Mouse (Mus musculus): ENCODE results near the gene Fam174b.

The Fam174b gene

DNA sequence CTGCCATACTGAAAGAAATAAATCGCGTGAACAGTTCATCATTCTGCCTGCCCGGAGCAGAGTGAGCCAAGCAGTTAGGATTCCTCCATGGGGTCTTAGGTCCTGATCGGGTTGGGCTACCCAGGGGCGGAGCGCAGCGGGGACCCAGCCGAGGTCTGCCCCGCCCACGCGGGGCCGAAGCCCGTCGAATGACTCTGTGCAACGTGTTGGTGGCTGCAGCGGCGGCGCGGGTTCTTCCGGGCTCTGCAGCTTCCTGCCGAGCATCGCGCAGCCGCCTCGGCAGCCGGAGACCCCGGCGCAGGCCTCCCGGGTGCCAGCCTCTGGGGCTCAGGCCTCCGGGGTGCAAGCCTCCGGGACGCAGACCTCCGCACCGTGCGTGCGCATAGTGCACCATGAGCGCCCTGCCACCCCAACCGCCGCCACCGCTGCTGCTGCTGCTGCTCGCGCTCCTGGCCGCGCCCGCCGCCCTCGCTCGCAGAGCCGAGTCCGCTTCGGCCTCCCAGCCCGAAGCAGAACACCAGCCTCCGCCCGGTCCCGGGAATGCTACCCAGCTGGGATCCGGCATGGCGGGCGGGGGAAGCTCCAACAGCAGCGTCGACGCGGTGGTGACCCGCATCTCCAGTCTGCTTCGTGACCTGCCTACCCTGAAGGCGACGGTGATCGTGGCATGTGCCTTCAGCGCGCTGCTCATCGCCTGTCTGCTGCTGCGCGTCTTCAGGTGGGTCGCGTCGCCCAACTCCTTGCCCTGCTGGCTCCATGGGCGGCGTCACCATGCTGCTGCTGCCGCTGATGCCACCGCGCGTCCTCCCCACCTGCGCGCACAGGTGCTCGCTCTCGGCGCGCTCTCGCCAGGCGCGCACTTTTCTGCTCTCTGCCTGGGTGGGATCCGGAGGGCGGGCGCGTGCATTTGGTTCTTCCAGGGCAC, at the start of gene Fam174b:
Gene Fam174b, plus strand, starts transcription at position 192 of the 925 bp plus-strand sequence.
- CTCF ChIA-PET: interaction anchor here in 2 of 4 experiments (1.2 to 2.2 kb wide), 3 partner anchors 9 to 84 kb away, joined by 3 to 8 read pairs (median 4); no protein-coding TSS in a partner anchor
- POLR2A ChIA-PET: interaction anchor here in 2 of 4 experiments (0.5 to 1.7 kb wide), 7 partner anchors 10 to 99 kb away, joined by 3 to 10 read pairs (median 4); no protein-coding TSS in a partner anchor

DNA sequence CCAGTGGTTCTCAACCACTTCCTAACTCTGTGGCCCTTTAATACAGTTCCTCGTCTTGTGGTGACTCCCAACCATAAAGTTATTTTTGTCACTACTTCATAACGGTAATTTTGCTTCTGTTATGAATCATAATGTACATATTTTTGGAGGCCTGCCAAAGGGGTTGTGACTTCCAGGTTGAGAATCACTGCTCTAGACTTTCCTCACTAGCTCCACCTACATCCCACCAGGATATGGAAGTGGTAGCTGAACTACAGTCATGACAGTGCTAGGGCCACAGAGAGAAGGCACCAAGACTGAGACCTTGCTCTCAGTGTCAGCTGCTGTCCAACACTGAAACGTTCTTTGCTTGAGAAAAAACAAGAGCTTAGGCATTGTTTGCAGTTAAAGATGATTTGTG, 43.0 kb upstream of the Fam174b start:
- POLR2A ChIA-PET: no interaction called here

GRCm38 (mm10) chr7:73704305-73704704, 35.8 kb upstream of the Fam174b start:
- CTCF ChIA-PET: interaction anchor here in 2 of 4 experiments (0.6 kb wide), 2 partner anchors 86 to 650 kb away, joined by 3 read pairs; no protein-coding TSS in a partner anchor
- POLR2A ChIA-PET: no interaction called here

More for the DNA sequence above, 43.0 kb upstream of the Fam174b start:
- CTCF ChIA-PET: no interaction called here

GRCm38 (mm10) chr7:73713506-73713905, 26.6 kb upstream of the Fam174b start:
- ChIA-PET CTCF (no interaction called here), POLR2A (interaction anchor here in 2 of 4 experiments (0.6 to 0.7 kb wide), 2 partner anchors 47 to 170 kb away, joined by 3 to 5 read pairs; no protein-coding TSS in a partner anchor)

GRCm38 (mm10) chr7:73715928-73716749, 24.0 kb upstream of the Fam174b start:
- ChIA-PET POLR2A (interaction anchor here in 1 of 4 experiments (0.5 kb wide), 2 partner anchors 257 to 863 kb away, joined by 3 read pairs; no protein-coding TSS in a partner anchor), CTCF (interaction anchor here in 2 of 4 experiments (0.6 to 0.7 kb wide), 2 partner anchors 62 to 296 kb away, joined by 4 to 5 read pairs; no protein-coding TSS in a partner anchor)

GRCm38 (mm10) chr7:73716841-73717240, 23.3 kb upstream of the Fam174b start:
- POLR2A ChIA-PET: interaction anchor here in 2 of 4 experiments (0.5 to 0.8 kb wide), 2 partner anchors 24 to 862 kb away, joined by 3 read pairs; partner anchors contain the start of gene Fam174b (in 1 of the 2)
- CTCF ChIA-PET: interaction anchor here in 1 of 4 experiments (1.0 kb wide), 1 partner anchor 59 kb away, joined by 3 read pairs; no protein-coding TSS in a partner anchor

DNA sequence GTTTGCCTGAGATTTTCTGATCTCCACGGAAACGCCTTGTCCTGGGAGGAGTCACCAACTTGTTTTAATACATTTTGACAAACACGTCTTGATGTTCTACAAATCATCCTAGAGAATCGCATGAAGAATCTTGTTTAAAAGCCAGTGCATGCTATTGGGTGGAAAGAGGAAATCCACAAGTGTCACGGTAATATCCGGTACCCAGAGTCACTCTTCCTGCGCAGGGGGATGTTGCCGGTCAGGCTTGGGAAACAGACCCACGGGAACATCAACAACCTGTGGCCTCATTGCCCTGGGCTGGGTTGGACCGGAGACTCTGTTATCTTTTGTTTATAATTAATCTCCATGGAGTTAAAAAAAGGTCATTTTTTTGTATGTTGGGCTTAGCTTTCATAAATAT, 22.1 kb upstream of the Fam174b start:
- ChIA-PET POLR2A (no interaction called here), CTCF (no interaction called here)

DNA sequence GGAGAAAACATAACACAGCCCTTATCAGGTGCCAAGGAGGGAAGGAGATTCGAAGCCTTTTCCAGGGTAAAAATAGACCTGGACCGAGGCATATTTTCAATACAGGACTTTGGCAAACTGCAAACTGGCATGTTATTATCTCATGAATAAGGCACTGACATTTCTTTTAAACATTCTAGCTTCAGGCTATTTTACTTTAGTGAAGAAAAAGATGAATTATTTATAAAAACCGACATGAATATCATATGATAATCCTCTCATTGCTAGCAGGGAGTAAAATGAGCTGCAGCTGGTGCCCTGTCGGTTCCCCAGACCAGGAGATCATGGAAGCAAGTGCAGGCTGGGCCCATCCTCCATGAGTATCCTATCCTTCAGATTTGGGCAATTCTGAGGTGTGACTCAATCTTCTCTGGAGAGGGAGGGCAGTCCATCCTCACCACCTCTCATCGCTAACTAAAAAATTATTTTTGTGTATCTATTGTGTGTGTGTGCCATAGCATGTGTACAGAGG, 21.6 kb upstream of the Fam174b start:
- POLR2A ChIA-PET: no interaction called here
- CTCF ChIA-PET: no interaction called here

- ChIA-PET POLR2A (interaction anchor here in 1 of 4 experiments (1.9 kb wide), 1 partner anchor 9 kb away, joined by 5 read pairs; no protein-coding TSS in a partner anchor), CTCF (interaction anchor here in 1 of 4 experiments (1.1 kb wide), 1 partner anchor 67 kb away, joined by 3 read pairs; no protein-coding TSS in a partner anchor)
These were observed 19.1 kb upstream of the Fam174b start for GRCm38 (mm10) chr7:73721046-73721445.

DNA sequence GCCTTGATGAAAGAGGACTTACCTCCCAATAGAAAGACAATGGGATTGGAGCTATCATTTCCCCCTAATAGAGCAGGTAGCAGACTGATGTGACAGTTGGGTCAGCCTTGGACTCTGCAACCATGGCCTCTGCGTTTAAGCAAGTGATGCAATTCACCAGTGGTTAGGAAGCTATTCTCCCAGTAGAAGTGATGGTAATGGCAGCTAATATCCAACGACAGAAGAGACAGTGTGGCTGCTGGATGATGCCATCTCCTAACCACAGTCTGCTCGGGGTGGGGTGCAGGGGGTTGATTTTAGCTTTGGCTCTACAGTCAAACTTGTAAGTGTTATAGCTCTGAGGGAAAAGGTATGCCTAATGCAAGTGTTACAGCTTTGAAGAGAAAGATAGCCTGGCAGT, 18.3 kb upstream of the Fam174b start:
- ChIA-PET CTCF (no interaction called here), POLR2A (interaction anchor here in 1 of 4 experiments (1.9 kb wide), 1 partner anchor 9 kb away, joined by 5 read pairs; no protein-coding TSS in a partner anchor)

DNA sequence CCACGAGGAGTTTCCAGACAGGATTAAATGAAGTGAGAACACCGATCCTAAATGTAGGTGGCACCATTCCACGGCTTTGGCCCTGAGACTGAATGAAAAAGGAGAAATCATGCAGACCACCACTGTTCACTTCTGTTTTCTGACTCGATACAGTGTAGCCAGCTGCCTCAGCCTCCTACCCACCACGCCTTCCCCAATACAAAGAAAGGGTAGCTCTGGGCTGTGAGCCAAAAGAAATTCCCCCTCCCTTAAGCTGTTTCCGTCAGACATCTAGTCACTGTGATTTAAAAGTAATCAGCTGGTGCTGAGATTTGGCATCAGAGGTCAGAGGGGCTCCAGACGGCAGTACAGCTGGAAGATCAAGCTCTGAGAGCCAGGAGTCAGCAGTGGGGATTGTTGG, 10.2 kb upstream of the Fam174b start:
- POLR2A ChIA-PET: interaction anchor here in 2 of 4 experiments (1.0 to 1.4 kb wide), 5 partner anchors 9 to 25 kb away, joined by 3 to 10 read pairs (median 4); partner anchors contain the start of gene Fam174b (in 1 of the 2)
- CTCF ChIA-PET: interaction anchor here in 2 of 4 experiments (0.5 to 1.5 kb wide), 5 partner anchors 19 to 635 kb away, joined by 3 to 6 read pairs (median 4); no protein-coding TSS in a partner anchor

GRCm38 (mm10) chr7:73730430-73731022, 9.6 kb upstream of the Fam174b start:
- POLR2A ChIA-PET: interaction anchor here in 2 of 4 experiments (1.0 to 1.4 kb wide), 4 partner anchors 9 to 11 kb away, joined by 3 to 10 read pairs (median 4); partner anchors contain the start of gene Fam174b (in 1 of the 2)
- CTCF ChIA-PET: interaction anchor here in 2 of 4 experiments (0.5 to 1.5 kb wide), 5 partner anchors 19 to 634 kb away, joined by 3 to 6 read pairs (median 4); no protein-coding TSS in a partner anchor

DNA sequence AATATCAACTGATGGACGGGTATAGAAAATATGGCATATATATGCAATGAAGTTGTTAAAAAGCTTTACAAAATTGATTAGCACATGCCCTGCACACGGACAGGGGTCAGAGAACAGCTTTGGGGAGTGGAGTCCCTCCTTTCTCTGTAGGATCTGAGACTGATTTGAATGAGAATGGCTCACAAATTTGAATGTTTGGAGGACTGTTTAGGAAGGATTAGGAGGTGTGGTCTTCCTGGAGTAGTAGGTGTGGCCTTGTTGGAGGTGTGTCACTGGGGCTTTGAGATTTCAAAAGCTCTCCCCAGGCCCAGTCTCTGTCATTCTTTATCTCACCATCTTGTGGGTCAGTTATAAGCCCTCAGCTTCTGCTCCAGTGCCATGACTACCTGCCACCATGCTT, 4.1 kb upstream of the Fam174b start:
- CTCF ChIA-PET: no interaction called here
- POLR2A ChIA-PET: interaction anchor here in 1 of 4 experiments (0.6 to 0.8 kb wide), 2 partner anchors 131 to 429 kb away, joined by 3 to 4 read pairs; no protein-coding TSS in a partner anchor

- CTCF ChIA-PET: interaction anchor here in 3 of 4 experiments (0.6 to 1.3 kb wide), 3 partner anchors 8 to 96 kb away, joined by 3 to 4 read pairs (median 3); no protein-coding TSS in a partner anchor
- POLR2A ChIA-PET: interaction anchor here in 1 of 4 experiments (0.5 to 1.1 kb wide), 3 partner anchors 11 to 149 kb away, joined by 3 to 4 read pairs (median 3); no protein-coding TSS in a partner anchor
These were observed 1.3 kb downstream of the Fam174b start for GRCm38 (mm10) chr7:73741392-73741791.

- CTCF ChIA-PET: interaction anchor here in 2 of 4 experiments (0.6 to 1.2 kb wide), 2 partner anchors 8 to 95 kb away, joined by 3 to 4 read pairs; no protein-coding TSS in a partner anchor
- POLR2A ChIA-PET: interaction anchor here in 1 of 4 experiments (1.0 to 1.1 kb wide), 2 partner anchors 12 to 149 kb away, joined by 3 to 4 read pairs; no protein-coding TSS in a partner anchor
These were observed 1.7 kb downstream of the Fam174b start for GRCm38 (mm10) chr7:73741841-73742240.

DNA sequence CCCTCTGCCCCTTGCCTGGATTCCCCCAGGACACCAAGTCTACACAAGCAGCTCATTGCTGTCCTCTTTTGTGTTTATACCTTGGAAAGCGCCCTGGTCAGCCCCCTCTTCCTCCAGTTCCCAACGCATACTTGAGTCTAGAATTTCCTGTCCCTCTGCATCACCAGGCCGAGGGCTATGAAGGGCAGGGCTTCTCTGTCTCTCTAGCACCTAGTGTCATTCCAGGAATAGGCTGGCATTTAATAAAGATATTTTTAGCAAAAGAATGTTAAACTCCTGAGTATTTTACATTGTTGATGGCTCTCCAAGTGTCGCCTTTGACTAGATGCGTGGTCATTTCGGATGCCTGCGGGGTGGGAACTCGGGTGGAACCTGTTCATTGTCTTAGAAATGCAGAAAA, 3.0 kb downstream of the Fam174b start:
- POLR2A ChIA-PET: no interaction called here

GRCm38 (mm10) chr7:73743831-73744370, 3.8 kb downstream of the Fam174b start:
- ChIA-PET POLR2A (interaction anchor here in 1 of 4 experiments (0.7 kb wide), 1 partner anchor 71 kb away, joined by 4 read pairs; no protein-coding TSS in a partner anchor), CTCF (interaction anchor here in 1 of 4 experiments (0.6 kb wide), 1 partner anchor 88 kb away, joined by 3 read pairs; no protein-coding TSS in a partner anchor)

More for the DNA sequence above, 3.0 kb downstream of the Fam174b start:
- CTCF ChIA-PET: no interaction called here

Measured in embryonic stem cell, embryonic (primary cell).